Mouse (Mus musculus) A20 (cell line): ENCODE data around the gene Usp54.

Experiments used
- DNase-seq: peaks from one replicate; pipeline ENCODE4 v3.0.0-alpha.2; 2011; ENCODE audit warnings: low read depth, low spot score

Usp54 gene

GRCm38 (mm10) chr14:20640644-20641437 lies at the start of gene Usp54:
TSS of gene Usp54 (minus strand) at chr14:20641063.
- DNase-seq: peak; percentile 99

- no peak for DNase-seq
Measured at GRCm38 (mm10) chr14:20689009-20689408, 48.1 kb upstream of the Usp54 start.

GRCm38 (mm10) chr14:20686576-20686975 lies 45.7 kb upstream of the Usp54 start:
- DNase-seq: no peak

GRCm38 (mm10) chr14:20682498-20682897 lies 41.6 kb upstream of the Usp54 start:
- DNase-seq: no peak

GRCm38 (mm10) chr14:20681742-20682141 lies 40.9 kb upstream of the Usp54 start:
- DNase-seq: no peak

- no peak for DNase-seq
Measured at GRCm38 (mm10) chr14:20677906-20678305, 37.0 kb upstream of the Usp54 start.

GRCm38 (mm10) chr14:20674064-20674833 lies 33.4 kb upstream of the Usp54 start, which contains the start of gene Sec24c:
TSS of gene Sec24c (plus strand) at chr14:20674308.
- peak; percentile 99 for DNase-seq

- DNase-seq: no peak
Measured at GRCm38 (mm10) chr14:20673735-20674063, 32.8 kb upstream of the Usp54 start.

GRCm38 (mm10) chr14:20672990-20673389 lies 32.1 kb upstream of the Usp54 start:
- peak; percentile 82 for DNase-seq

GRCm38 (mm10) chr14:20668154-20668810 lies 27.4 kb upstream of the Usp54 start, which contains the start of gene Synpo2l:
TSS of gene Synpo2l (minus strand) at chr14:20668354.
- no peak for DNase-seq

GRCm38 (mm10) chr14:20667469-20667868 lies 26.6 kb upstream of the Usp54 start:
- no peak for DNase-seq

- no peak for DNase-seq
Measured at GRCm38 (mm10) chr14:20664436-20664835, 23.6 kb upstream of the Usp54 start.

- DNase-seq: no peak
Measured at GRCm38 (mm10) chr14:20663601-20664000, 22.7 kb upstream of the Usp54 start.

GRCm38 (mm10) chr14:20662740-20663139 lies 21.9 kb upstream of the Usp54 start:
- no peak for DNase-seq

GRCm38 (mm10) chr14:20661661-20662331 lies 20.9 kb upstream of the Usp54 start:
- DNase-seq: no peak

GRCm38 (mm10) chr14:20660827-20661660 lies 20.2 kb upstream of the Usp54 start:
- peak; percentile 95 for DNase-seq

GRCm38 (mm10) chr14:20659687-20660086 lies 18.8 kb upstream of the Usp54 start:
- DNase-seq: no peak

- no peak for DNase-seq
Measured at GRCm38 (mm10) chr14:20658902-20659301, 18.0 kb upstream of the Usp54 start.

- DNase-seq: peak; percentile 39
Measured at GRCm38 (mm10) chr14:20658326-20658725, 17.5 kb upstream of the Usp54 start.

GRCm38 (mm10) chr14:20656361-20656760 lies 15.5 kb upstream of the Usp54 start, which contains the start of gene Myoz1:
TSS of gene Myoz1 (minus strand) at chr14:20656540.
- DNase-seq: no peak

- no peak for DNase-seq
Measured at GRCm38 (mm10) chr14:20655731-20656130, 14.9 kb upstream of the Usp54 start.
